ENCODE assay signal across 8 mouse cellular contexts in genomic region chr6:8259004-8259666, GRCm38 (mm10). TPM values are rescaled to one million over a fixed set of nuclear protein-coding genes. Genes with fewer than 3 reads are reported as not detected.
DNase-seq lines count a peak whose midpoint lies in the region; ATAC-seq lines count a peak whose summit lies in the region.

Rpa3 (minus strand) TSS chr6:8259173.
Umad1 (plus strand) TSS chr6:8259288.
Gm45062 (plus strand) TSS chr6:8259450.

- H3K4me1 ChIP-seq in lung, embryonic 16.5 days (replicated peaks; ENCODE audit: control insufficient read depth, insufficient read depth, low read length): peaks cover 6% of the 10 kb centered on the region; the same call in 1 of the 2 replicates

- peak within 1 kb of the TSS; percentile 93 for H3K4me2 ChIP-seq in lung, embryonic 16.5 days (ENCODE audit: low read depth, low read length)

- no peaks in the 10 kb centered on the region for H3K36me3 ChIP-seq in lung, embryonic 16.5 days (ENCODE audit: control insufficient read depth, insufficient read depth, low read length)

- peak; percentile 99 for ATAC-seq in hematopoietic stem cell, adult 5-6 weeks (replicated peaks in 1 of 2; ENCODE audit: insufficient read depth in 1 of 2, low FRiP score in 2 of 2, low TSS enrichment in 1 of 2, low read depth in 1 of 2, poor library complexity in 2 of 2, severe bottlenecking in 2 of 2)
- peak; percentile 100 for ATAC-seq in lung, embryonic 16.5 days (ENCODE audit: low read depth)

- no peaks in the 10 kb centered on the region for H3K9me3 ChIP-seq in lung, embryonic 16.5 days (ENCODE audit: control insufficient read depth, low read length)

- DNase-seq in MEL-GATA-1-ER (ENCODE audit: extremely low read depth, low read depth): peak; percentile 96
- peak; percentile 98 for DNase-seq in cerebellum, adult 8-10 months
- DNase-seq in forelimb bud, embryonic 11.5 days (ENCODE audit: low read depth, low spot score): peak; percentile 98
- peak; percentile 98 for DNase-seq in layer of hippocampus, adult 9-10 months (ENCODE audit: low spot score)
- DNase-seq in ovary, postnatal 10 days (ENCODE audit: low spot score): peak; percentile 90
- DNase-seq in thymus, postnatal 10 days (ENCODE audit: low spot score in 2 of 2): peak; percentile 92 to 95

- WGBS in lung, embryonic 16.5 days: under 1% methylated on average over 59 of the region's 64 CpGs

- peak within 1 kb of the TSS; percentile 92 for H3K9ac ChIP-seq in lung, embryonic 16.5 days (ENCODE audit: low read length)

- H3K27ac ChIP-seq in lung, embryonic 16.5 days (ENCODE audit: low read length): peak within 1 kb of the TSS; percentile 81

- H3K4me3 ChIP-seq in lung, embryonic 16.5 days (ENCODE audit: low read length): peak within 1 kb of the TSS; percentile 92

- no peaks in the 10 kb centered on the region for H3K27me3 ChIP-seq in lung, embryonic 16.5 days (ENCODE audit: control insufficient read depth, insufficient read depth, low read depth, low read length)

RNA-seq across cellular contexts. Expression of gene Rpa3, which starts in this region (rescaled TPM):
- total RNA-seq in hematopoietic stem cell, adult 5-6 weeks (2017): 69.3 and 84.3 TPM in 2 replicates
- polyA plus RNA-seq in lung, embryonic 16.5 days (2015; fragmentation: Nextera tagmentation; extraction: Ambion mirVana): 157 and 165 TPM in 2 replicates

RNA-seq across cellular contexts. Expression of gene Umad1, which starts in this region (rescaled TPM):
- total RNA-seq in hematopoietic stem cell, adult 5-6 weeks (2017): 7.3 and 9.5 TPM in 2 replicates
- 26.3 and 26.7 TPM in 2 replicates for polyA plus RNA-seq in lung, embryonic 16.5 days (2015; fragmentation: Nextera tagmentation; extraction: Ambion mirVana)

RNA-seq across cellular contexts. Expression of gene Gm45062, which starts in this region (rescaled TPM):
- total RNA-seq in hematopoietic stem cell, adult 5-6 weeks (2017): 4.7 and 5.1 TPM in 2 replicates
- 12.1 and 12.6 TPM in 2 replicates for polyA plus RNA-seq in lung, embryonic 16.5 days (2015; fragmentation: Nextera tagmentation; extraction: Ambion mirVana)

Comparison
In these comparisons a context has a peak if more than half of its experiments do, and no peak if none do; other contexts are left out.
1. Peak in every context shown above with its lines: DNase-seq, ATAC-seq, H3K4me3 ChIP-seq and H3K27ac ChIP-seq.